Mouse (Mus musculus) erythroblast, embryonic 14.5 days (primary cell): Measurements from ENCODE around the gene Gsg1l2.

ENCODE experiments used
- GATA1 ChIP-seq: IDR thresholded peaks from 2 replicates; pipeline ENCODE4 v1.6.1; 2012; ENCODE audit warnings: low read length, inconsistent platforms, mixed read lengths
- TAL1 ChIP-seq: IDR thresholded peaks from 3 replicates; pipeline ENCODE4 v1.6.1; 2012; ENCODE audit warnings: low read length, inconsistent platforms, mixed read lengths

DNA sequence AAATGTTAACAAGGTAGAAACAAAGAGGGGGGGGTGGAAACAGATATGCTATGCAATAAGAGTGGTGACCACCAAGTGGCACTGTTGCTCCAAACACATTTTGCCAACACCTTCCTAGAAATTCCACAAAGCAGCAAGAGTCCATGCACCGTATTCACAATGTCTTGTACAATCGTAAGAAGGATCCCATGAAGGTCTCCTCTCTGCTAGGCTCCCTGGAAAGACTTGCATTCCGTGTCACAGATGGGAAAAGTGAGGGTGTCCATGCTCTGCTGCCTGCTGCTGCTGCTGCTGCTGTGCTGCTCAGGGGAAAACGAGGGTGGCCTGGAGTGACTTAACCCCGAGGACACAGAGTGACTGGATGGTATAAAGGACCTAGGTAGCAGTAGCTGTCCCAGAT is 45.2 kb downstream of the Gsg1l2 start:
- TF ChIP-seq GATA1 (no peak), TAL1 (no peak)
